In the genomic region with DNA sequence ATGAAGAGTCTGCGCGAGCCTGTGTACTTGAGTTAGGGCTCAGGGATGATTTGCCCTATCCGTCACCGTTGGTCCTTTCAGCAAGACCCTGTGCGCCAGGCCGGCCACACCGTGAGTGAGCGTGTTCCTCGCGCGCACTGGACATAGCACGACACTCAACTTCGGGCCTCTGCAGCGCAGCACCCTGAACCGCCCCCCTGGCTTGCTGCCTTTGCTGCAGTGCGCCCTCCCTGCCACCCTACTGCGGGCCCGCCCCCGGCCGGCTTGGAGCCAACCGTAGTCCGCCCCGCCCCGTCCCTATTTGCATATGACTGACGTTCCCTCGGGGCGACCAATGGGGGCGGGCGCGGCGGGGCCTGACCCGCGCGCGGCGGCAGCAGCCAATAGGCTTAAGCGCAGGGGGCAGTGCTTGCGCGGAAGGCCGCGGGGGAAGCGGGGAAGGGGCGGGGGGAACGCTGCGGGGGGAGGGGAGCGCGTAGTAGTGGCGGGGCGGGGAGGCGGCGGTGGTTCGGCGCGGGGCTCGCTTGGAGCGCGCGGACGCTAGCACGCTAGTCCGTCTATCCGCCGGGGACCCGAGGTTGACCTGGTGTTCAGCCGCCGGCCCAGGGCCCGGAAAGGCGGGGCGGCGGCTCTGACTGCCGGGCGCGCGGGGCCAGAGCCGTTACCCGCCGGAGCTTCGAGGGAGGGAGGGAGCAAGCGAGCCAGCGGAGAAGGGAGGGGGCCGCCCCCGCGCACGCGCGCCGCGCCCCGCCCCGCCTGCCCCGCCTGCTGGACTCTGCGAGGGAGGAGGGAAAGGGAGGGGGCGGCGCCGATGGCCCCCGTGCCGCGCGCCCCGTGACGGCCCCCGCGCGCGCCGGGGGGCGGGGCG, we compare ENCODE assay signal across 8 mouse cellular contexts. TPM values are rescaled to one million over a fixed set of nuclear protein-coding genes. Genes with fewer than 3 reads are reported as not detected.
A peak's percentile ranks its signal among the peaks of the same experiment; 100 is the strongest.
DNase-seq lines count a peak whose midpoint lies in the region; ATAC-seq and TF ChIP-seq lines count a peak whose summit lies in the region.

No protein-coding gene starts in this region.

- peak overlapping the region; percentile 93 for H3K9ac ChIP-seq in MEL (ENCODE audit: control insufficient read depth, low read depth, low read length, poor library complexity, severe bottlenecking)
- H3K9ac ChIP-seq in forebrain, embryonic 16.5 days (replicated peaks; ENCODE audit: low read depth, low read length): peak overlapping the region; percentile 85
- peak overlapping the region; percentile 75 for H3K9ac ChIP-seq in lung, embryonic 14.5 days

- 0 out of 4 replicates have a peak, but pooled peaks of 1 of the 2 experiments have one; percentile 10 for TF ChIP-seq EP300 in MEL (IDR thresholded peaks at IDR 0.05; ENCODE audit: low read depth in 1 of 2, low read length in 2 of 2)

- H3K79me2 ChIP-seq in MEL (ENCODE audit: control insufficient read depth, insufficient read depth, low read length, poor library complexity): peaks cover 32% of the 10 kb centered on the region

- under 1% methylated on average over 69 of the region's 108 CpGs for WGBS in forebrain, embryonic 16.5 days
- 1% methylated on average over 73 of the region's 108 CpGs for WGBS in lung, embryonic 14.5 days

- DNase-seq in MEL (ENCODE audit: low read depth, low spot score): peak; percentile 98
- peak; percentile 95 to 97 for DNase-seq in cerebellum, adult 18-20 months
- peak; percentile 96 to 97 for DNase-seq in heart, postnatal 36 days
- DNase-seq in layer of hippocampus, adult 8-10 months (ENCODE audit: low spot score in 2 of 2): peak; percentile 95
- DNase-seq in lung, embryonic 14.5 days: peak; percentile 97
- peak; percentile 98 for DNase-seq in testis, postnatal 14 days (ENCODE audit: low spot score)

- H3K27me3 ChIP-seq in MEL (ENCODE audit: control insufficient read depth in 1 of 2, insufficient read depth in 2 of 2, low read length in 2 of 2): no peaks in the 10 kb centered on the region
- H3K27me3 ChIP-seq in forebrain, embryonic 16.5 days (replicated peaks; ENCODE audit: control insufficient read depth, insufficient read depth, low read length): no peaks in the 10 kb centered on the region
- no peaks in the 10 kb centered on the region for H3K27me3 ChIP-seq in lung, embryonic 14.5 days (ENCODE audit: insufficient read depth, low read length)

- TF ChIP-seq RAD21 in MEL (IDR thresholded peaks at IDR 0.05; ENCODE audit: low read depth, low read length): no peak

- H3K27ac ChIP-seq in MEL (ENCODE audit: control insufficient read depth, low read depth, low read length): peak overlapping the region; percentile 94
- peak overlapping the region; percentile 100 for H3K27ac ChIP-seq in forebrain, embryonic 16.5 days (ENCODE audit: low read length)
- H3K27ac ChIP-seq in lung, embryonic 14.5 days (ENCODE audit: low read depth): peak overlapping the region; percentile 99

- H3K4me1 ChIP-seq in MEL (ENCODE audit: control insufficient read depth in 1 of 2, insufficient read depth in 2 of 2, low read length in 2 of 2): peaks cover 20 to 36% of the 10 kb centered on the region in 2 experiments
- H3K4me1 ChIP-seq in forebrain, embryonic 16.5 days (replicated peaks; ENCODE audit: control insufficient read depth, insufficient read depth, low read length): peaks cover 55% of the 10 kb centered on the region
- H3K4me1 ChIP-seq in lung, embryonic 14.5 days (ENCODE audit: insufficient read depth): peaks cover 27% of the 10 kb centered on the region

- intact Hi-C loops in heart, postnatal 36 days (cut with DNase I): loop anchor here (2.0 kb wide), 2 partner anchors 35 to 107 kb away; a partner anchor contains a TSS

- H3K9me3 ChIP-seq in MEL (replicated peaks; ENCODE audit: insufficient read depth, low read length): no peaks in the 10 kb centered on the region
- H3K9me3 ChIP-seq in forebrain, embryonic 16.5 days (ENCODE audit: control insufficient read depth, low read length): no peaks in the 10 kb centered on the region
- H3K9me3 ChIP-seq in lung, embryonic 14.5 days (ENCODE audit: low read depth, low read length): no peaks in the 10 kb centered on the region

- TF ChIP-seq CTCF in MEL (IDR thresholded peaks at IDR 0.05 in 2 of 3, conservative IDR thresholded peaks at IDR 0.05 in 1 of 3; ENCODE audit: control insufficient read depth in 1 of 3, insufficient read depth in 1 of 3, low read depth in 2 of 3, low read length in 3 of 3, poor library complexity in 1 of 3, severe bottlenecking in 1 of 3): no peak
- TF ChIP-seq CTCF in lung, embryonic 14.5 days (IDR thresholded peaks at IDR 0.05; ENCODE audit: low read depth): no peak

- H3K4me2 ChIP-seq in forebrain, embryonic 16.5 days (ENCODE audit: low read length): peak overlapping the region; percentile 93
- H3K4me2 ChIP-seq in lung, embryonic 14.5 days: peak overlapping the region; percentile 93

- ATAC-seq in forebrain, embryonic 16.5 days: peak; percentile 66
- ATAC-seq in lung, embryonic 14.5 days (ENCODE audit: insufficient read depth): peak; percentile 74
- ATAC-seq in neutrophil, adult 5-6 weeks (ENCODE audit: extremely low read depth, insufficient number of reproducible peaks, low FRiP score, poor library complexity, severe bottlenecking): peak; percentile 64

- peak; percentile 73 to 90 for TF ChIP-seq POLR2A in MEL (IDR thresholded peaks at IDR 0.05; ENCODE audit: control insufficient read depth in 1 of 2, insufficient read depth in 1 of 2, low read depth in 1 of 2, low read length in 2 of 2, poor library complexity in 1 of 2)

- peaks cover 11 to 32% of the 10 kb centered on the region in 2 experiments for H3K36me3 ChIP-seq in MEL (ENCODE audit: control insufficient read depth in 1 of 2, insufficient read depth in 2 of 2, low read length in 2 of 2)
- peaks cover 17% of the 10 kb centered on the region for H3K36me3 ChIP-seq in forebrain, embryonic 16.5 days (ENCODE audit: control insufficient read depth, insufficient read depth)
- H3K36me3 ChIP-seq in lung, embryonic 14.5 days (ENCODE audit: insufficient read depth): peaks cover 24% of the 10 kb centered on the region

- peak overlapping the region; percentile 57 to 67 for H3K4me3 ChIP-seq in MEL (ENCODE audit: control insufficient read depth in 1 of 2, insufficient read depth in 1 of 2, low read depth in 2 of 2, low read length in 2 of 2)
- peak overlapping the region; percentile 67 for H3K4me3 ChIP-seq in forebrain, embryonic 16.5 days (replicated peaks; ENCODE audit: low read length)
- peak overlapping the region; percentile 76 for H3K4me3 ChIP-seq in lung, embryonic 14.5 days (ENCODE audit: low read depth, low read length)

TF ChIP-seq in MEL, 35 proteins besides CTCF, POLR2A, EP300 and RAD21 (continues in another document):
- TF ChIP-seq MAZ (IDR thresholded peaks at IDR 0.05; ENCODE audit: low read depth, low read length): peak; percentile 91; the same call in 1 of the 2 replicates
- no peak for TF ChIP-seq MYB (IDR thresholded peaks at IDR 0.05; ENCODE audit: low read depth, low read length)
- no peak for TF ChIP-seq JUND (IDR thresholded peaks at IDR 0.05; ENCODE audit: low read depth, low read length)

RNA-seq across cellular contexts. Expression of a gene that starts 14.5 kb away (rescaled TPM):
- 56.6 and 57.2 TPM in 2 replicates for total RNA-seq in MEL (2012; rRNA removed)
- 100 to 1,000 TPM; 157 TPM for polyA plus RNA-seq in MEL (2012; ENCODE audit: insufficient read depth in 1 of 2, insufficient read length in 2 of 2, low read depth in 1 of 2, low replicate concordance in 2 of 2, missing spikeins in 1 of 2)
- polyA plus RNA-seq in forebrain, embryonic 16.5 days (2015; fragmentation: Nextera tagmentation; extraction: Ambion mirVana): 42.2 and 48.0 TPM in 2 replicates
- 10 to 100 TPM; 63.7 to 68.7 TPM for total RNA-seq in heart, postnatal 36 days (2021)
- 100 to 1,000 TPM; 196 to 252 (median 228) TPM for total RNA-seq in layer of hippocampus, adult 8-10 months (2022)
- polyA plus RNA-seq in lung, embryonic 14.5 days (2014; fragmentation: Nextera tagmentation; extraction: Ambion mirVana): 31.1 and 39.1 TPM in 2 replicates
- total RNA-seq in neutrophil, adult 5-6 weeks (2017): 143 and 163 TPM in 2 replicates

RNA-seq across cellular contexts. Expression of a gene that starts 15.8 kb away (rescaled TPM):
- 85.1 and 85.6 TPM in 2 replicates for total RNA-seq in MEL (2012; rRNA removed)
- 100 to 1,000 TPM; 110 to 180 TPM for polyA plus RNA-seq in MEL (2012; ENCODE audit: insufficient read depth in 1 of 2, insufficient read length in 2 of 2, low read depth in 1 of 2, low replicate concordance in 2 of 2, missing spikeins in 1 of 2)
- polyA plus RNA-seq in forebrain, embryonic 16.5 days (2015; fragmentation: Nextera tagmentation; extraction: Ambion mirVana): 499 and 556 TPM in 2 replicates
- total RNA-seq in heart, postnatal 36 days (2021): 1 to 10 TPM; 3.7 to 5.1 TPM
- total RNA-seq in layer of hippocampus, adult 8-10 months (2022): 10 to 100 TPM; 25.2 to 28.9 (median 27.9) TPM
- 175 and 183 TPM in 2 replicates for polyA plus RNA-seq in lung, embryonic 14.5 days (2014; fragmentation: Nextera tagmentation; extraction: Ambion mirVana)
- total RNA-seq in neutrophil, adult 5-6 weeks (2017): 33.6 and 47.8 TPM in 2 replicates

RNA-seq across cellular contexts. Expression of a gene that starts 19.2 kb away (rescaled TPM):
- not detected in 2 replicates for total RNA-seq in MEL (2012; rRNA removed)
- under 1 TPM in 1 of 2 experiments, not detected in 1; 0.11 TPM for polyA plus RNA-seq in MEL (2012; ENCODE audit: insufficient read depth in 1 of 2, insufficient read length in 2 of 2, low read depth in 1 of 2, low replicate concordance in 2 of 2, missing spikeins in 1 of 2)
- polyA plus RNA-seq in forebrain, embryonic 16.5 days (2015; fragmentation: Nextera tagmentation; extraction: Ambion mirVana): 1.4 and 2.2 TPM in 2 replicates
- total RNA-seq in heart, postnatal 36 days (2021): not detected
- total RNA-seq in layer of hippocampus, adult 8-10 months (2022): under 1 TPM in 1 of 4 experiments, not detected in 3; 0.25 TPM
- 0.26 and 0.29 TPM in 2 replicates for polyA plus RNA-seq in lung, embryonic 14.5 days (2014; fragmentation: Nextera tagmentation; extraction: Ambion mirVana)
- not detected in 2 replicates for total RNA-seq in neutrophil, adult 5-6 weeks (2017)

RNA-seq across cellular contexts. Expression of a gene that starts 23.9 kb away (rescaled TPM):
- not detected in 2 replicates for total RNA-seq in MEL (2012; rRNA removed)
- not detected for polyA plus RNA-seq in MEL (2012; ENCODE audit: insufficient read depth in 1 of 2, insufficient read length in 2 of 2, low read depth in 1 of 2, low replicate concordance in 2 of 2, missing spikeins in 1 of 2)
- 24.5 and 41.2 TPM in 2 replicates for polyA plus RNA-seq in forebrain, embryonic 16.5 days (2015; fragmentation: Nextera tagmentation; extraction: Ambion mirVana)
- total RNA-seq in heart, postnatal 36 days (2021): not detected
- 10 to 100 TPM; 28.7 to 36.7 (median 33.4) TPM for total RNA-seq in layer of hippocampus, adult 8-10 months (2022)
- polyA plus RNA-seq in lung, embryonic 14.5 days (2014; fragmentation: Nextera tagmentation; extraction: Ambion mirVana): 0.25 TPM in 1 of 2 replicates, not detected in the other
- not detected in 2 replicates for total RNA-seq in neutrophil, adult 5-6 weeks (2017)

RNA-seq across cellular contexts. Expression of a gene that starts 31.4 kb away (rescaled TPM):
- 18.4 and 24.6 TPM in 2 replicates for total RNA-seq in MEL (2012; rRNA removed)
- 10 to 100 TPM in 1 of 2 experiments, not detected in 1; 33.2 TPM for polyA plus RNA-seq in MEL (2012; ENCODE audit: insufficient read depth in 1 of 2, insufficient read length in 2 of 2, low read depth in 1 of 2, low replicate concordance in 2 of 2, missing spikeins in 1 of 2)
- polyA plus RNA-seq in forebrain, embryonic 16.5 days (2015; fragmentation: Nextera tagmentation; extraction: Ambion mirVana): 4.8 and 5.3 TPM in 2 replicates
- total RNA-seq in heart, postnatal 36 days (2021): 10 to 100 TPM; 22.3 to 26.2 TPM
- total RNA-seq in layer of hippocampus, adult 8-10 months (2022): 10 to 100 TPM; 39.0 to 61.0 (median 49.4) TPM
- 24.5 and 26.6 TPM in 2 replicates for polyA plus RNA-seq in lung, embryonic 14.5 days (2014; fragmentation: Nextera tagmentation; extraction: Ambion mirVana)
- 6.4 and 9.7 TPM in 2 replicates for total RNA-seq in neutrophil, adult 5-6 weeks (2017)

Comparison
In these comparisons a context has a peak if more than half of its experiments do, and no peak if none do; other contexts are left out.
1. Peak in every context shown above with its lines: DNase-seq, ATAC-seq, H3K4me3 ChIP-seq and H3K27ac ChIP-seq.